Mouse (Mus musculus) hindbrain, embryonic 10.5 days (tissue): ENCODE results near the gene Dusp9. TPM values are rescaled to one million over a fixed set of nuclear protein-coding genes. Genes with fewer than 3 reads are reported as not detected.

ENCODE experiments used
- DNase-seq: peaks from one replicate; pipeline ENCODE4 v3.0.0-alpha.2; 2017; ENCODE audit warnings: low spot score
- H3K27ac ChIP-seq: fragments of 300-500 bp; sonication (generic); 2 replicates; pipeline ENCODE4 v1.5.1; 2016; ENCODE audit warnings: mild to moderate bottlenecking, moderate library complexity
- H3K27me3 ChIP-seq: fragments of 300-500 bp; sonication (generic); 2 replicates; pipeline ENCODE4 v1.6.1; 2016; ENCODE audit warnings: mild to moderate bottlenecking; ENCODE audit not compliant: poor library complexity, insufficient read depth, severe bottlenecking
- H3K36me3 ChIP-seq: fragments of 300-500 bp; sonication (generic); 2 replicates; pipeline ENCODE4 v1.6.1; 2016; ENCODE audit warnings: mild to moderate bottlenecking, moderate library complexity
- H3K4me1 ChIP-seq: fragments of 300-500 bp; sonication (generic); replicated peaks from 2 replicates; pipeline ENCODE4 v1.6.1; 2016; ENCODE audit warnings: mild to moderate bottlenecking
- H3K4me3 ChIP-seq: fragments of 300-500 bp; sonication (generic); 2 replicates; pipeline ENCODE4 v1.5.1; 2016; ENCODE audit warnings: mild to moderate bottlenecking, moderate library complexity
- H3K9me3 ChIP-seq: fragments of 300-500 bp; sonication (generic); 2 replicates; pipeline ENCODE4 v1.6.1; 2016; ENCODE audit warnings: mild to moderate bottlenecking, moderate library complexity
- WGBS: fragments of 180-500 bp; shearing (Covaris S2); methylation state at CpG from one replicate; pipeline ENCODE4 v1.1.7; 2016; 5-methylcytosine and 5-hydroxymethylcytosine counted together
- polyA plus RNA-seq: library from polyadenylated mRNA; unstranded; fragments of >200 nt; fragmentation: Nextera tagmentation; extraction: Ambion mirVana; gene quantifications from 2 replicates; pipeline ENCODE4 v1.2.1, GENCODE M21; 2016

Dusp9 gene
- polyA plus RNA-seq, 1 experiment from 2014 or later, result 32.9 TPM

- 28% methylated on average over 4 of the region's 4 CpGs for WGBS
Measured at GRCm38 (mm10) chrX:73645121-73645520, 5.9 kb downstream of the Dusp9 start.

GRCm38 (mm10) chrX:73650869-73651268 lies 11.7 kb downstream of the Dusp9 start:
- no peaks in the 10 kb centered on the region for H3K4me1 ChIP-seq
- peaks cover 10% of the 10 kb centered on the region for H3K27me3 ChIP-seq
- no peaks in the 10 kb centered on the region for H3K9me3 ChIP-seq
- 79% methylated on average over 3 of the region's 3 CpGs for WGBS
- no peak for DNase-seq
- H3K36me3 ChIP-seq, result no peaks in the 10 kb centered on the region
- H3K4me3 ChIP-seq, result no peak overlapping the region
- no peak overlapping the region for H3K27ac ChIP-seq

More at GRCm38 (mm10) chrX:73645121-73645520, 5.9 kb downstream of the Dusp9 start:
- Histone ChIP-seq H3K9me3 (no peaks in the 10 kb centered on the region), H3K27ac (no peak overlapping the region), H3K4me1 (peaks cover 3% of the 10 kb centered on the region; the same call in 1 of the 2 replicates), H3K27me3 (peaks cover 34% of the 10 kb centered on the region), H3K36me3 (no peaks in the 10 kb centered on the region), H3K4me3 (no peak overlapping the region)
- DNase-seq, result no peak

- Histone ChIP-seq H3K27ac (no peak overlapping the region), H3K4me1 (peaks cover 2% of the 10 kb centered on the region; the same call in 1 of the 2 replicates), H3K9me3 (no peaks in the 10 kb centered on the region), H3K4me3 (no peak overlapping the region), H3K27me3 (peaks cover 14% of the 10 kb centered on the region), H3K36me3 (no peaks in the 10 kb centered on the region)
- 86% methylated on average over 6 of the region's 6 CpGs for WGBS
- DNase-seq, result no peak
Measured at GRCm38 (mm10) chrX:73653392-73653791, 14.2 kb downstream of the Dusp9 start.

GRCm38 (mm10) chrX:73654177-73654576 lies 15.0 kb downstream of the Dusp9 start:
- peak; percentile 70 for DNase-seq
- H3K4me3 ChIP-seq, result no peak overlapping the region
- H3K4me1 ChIP-seq, result peaks cover 10% of the 10 kb centered on the region; the same call in 1 of the 2 replicates
- H3K36me3 ChIP-seq, result no peaks in the 10 kb centered on the region
- no peak overlapping the region for H3K27ac ChIP-seq
- WGBS, result 13% methylated on average over 6 of the region's 6 CpGs
- H3K27me3 ChIP-seq, result peaks cover 17% of the 10 kb centered on the region
- H3K9me3 ChIP-seq, result no peaks in the 10 kb centered on the region

- peak; percentile 26 for DNase-seq
- H3K4me3 ChIP-seq, result no peak overlapping the region
- H3K9me3 ChIP-seq, result 0 out of 2 replicates have a peak, but pooled peaks cover 3% of the 10 kb centered on the region
- WGBS, result 75% methylated on average over 3 of the region's 3 CpGs
- peaks cover 21% of the 10 kb centered on the region; the same call in 1 of the 2 replicates for H3K4me1 ChIP-seq
- H3K36me3 ChIP-seq, result no peaks in the 10 kb centered on the region
- peaks cover 25% of the 10 kb centered on the region for H3K27me3 ChIP-seq
- no peak overlapping the region for H3K27ac ChIP-seq
Measured at GRCm38 (mm10) chrX:73655529-73655928, 16.3 kb downstream of the Dusp9 start.

- Histone ChIP-seq H3K9me3 (0 out of 2 replicates have a peak, but pooled peaks cover 3% of the 10 kb centered on the region), H3K4me3 (no peak overlapping the region), H3K36me3 (no peaks in the 10 kb centered on the region), H3K4me1 (peaks cover 21% of the 10 kb centered on the region; the same call in 1 of the 2 replicates), H3K27ac (no peak overlapping the region), H3K27me3 (peaks cover 29% of the 10 kb centered on the region)
- 50% methylated on average over 7 of the region's 7 CpGs for WGBS
- DNase-seq, result no peak
Measured at GRCm38 (mm10) chrX:73658391-73658790, 19.2 kb downstream of the Dusp9 start.

GRCm38 (mm10) chrX:73658936-73659574 lies 19.8 kb downstream of the Dusp9 start:
- no peak for DNase-seq
- peaks cover 21% of the 10 kb centered on the region; the same call in 1 of the 2 replicates for H3K4me1 ChIP-seq
- H3K4me3 ChIP-seq, result peak overlapping the region; percentile 61
- no peaks in the 10 kb centered on the region for H3K36me3 ChIP-seq
- 63% methylated on average over 13 of the region's 13 CpGs for WGBS
- 0 out of 2 replicates have a peak, but pooled peaks cover 3% of the 10 kb centered on the region for H3K9me3 ChIP-seq
- H3K27me3 ChIP-seq, result peaks cover 24% of the 10 kb centered on the region
- H3K27ac ChIP-seq, result peak overlapping the region; percentile 83; the same call in 1 of the 2 replicates

- Histone ChIP-seq H3K4me3 (peak within 1 kb of the TSS; percentile 61), H3K27ac (peak within 1 kb of the TSS; percentile 83), H3K9me3 (0 out of 2 replicates have a peak, but pooled peaks cover 3% of the 10 kb centered on the region), H3K36me3 (no peaks in the 10 kb centered on the region), H3K4me1 (peaks cover 21% of the 10 kb centered on the region; the same call in 1 of the 2 replicates), H3K27me3 (peaks cover 22% of the 10 kb centered on the region)
- 27% methylated on average over 57 of the region's 57 CpGs for WGBS
- DNase-seq, result peak; percentile 42
Measured at GRCm38 (mm10) chrX:73659575-73660283, 20.5 kb downstream of the Dusp9 start, which contains the start of gene Pnck. Gene Pnck, minus strand, starts transcription at chrX:73660117.

GRCm38 (mm10) chrX:73660284-73660665 lies 21.1 kb downstream of the Dusp9 start:
- no peaks in the 10 kb centered on the region for H3K36me3 ChIP-seq
- no peak for DNase-seq
- 0 out of 2 replicates have a peak, but pooled peaks cover 3% of the 10 kb centered on the region for H3K9me3 ChIP-seq
- peaks cover 21% of the 10 kb centered on the region; the same call in 1 of the 2 replicates for H3K4me1 ChIP-seq
- peak overlapping the region; percentile 61 for H3K4me3 ChIP-seq
- H3K27ac ChIP-seq, result peak overlapping the region; percentile 83
- peaks cover 22% of the 10 kb centered on the region for H3K27me3 ChIP-seq
- 69% methylated on average over 3 of the region's 3 CpGs for WGBS

- Histone ChIP-seq H3K27me3 (peaks cover 19% of the 10 kb centered on the region), H3K4me3 (no peak overlapping the region), H3K9me3 (0 out of 2 replicates have a peak, but pooled peaks cover 3% of the 10 kb centered on the region), H3K36me3 (no peaks in the 10 kb centered on the region), H3K4me1 (peaks cover 21% of the 10 kb centered on the region; the same call in 1 of the 2 replicates), H3K27ac (no peak overlapping the region)
- no peak for DNase-seq
Measured at GRCm38 (mm10) chrX:73663143-73663542, 23.9 kb downstream of the Dusp9 start.

GRCm38 (mm10) chrX:73672031-73672431 lies 32.8 kb downstream of the Dusp9 start:
- 63% methylated on average over 4 of the region's 4 CpGs for WGBS
- Histone ChIP-seq H3K4me3 (no peak overlapping the region), H3K9me3 (no peaks in the 10 kb centered on the region), H3K27ac (no peak overlapping the region), H3K27me3 (peaks cover 12% of the 10 kb centered on the region; the same call in 1 of the 2 replicates), H3K36me3 (peaks cover 13% of the 10 kb centered on the region), H3K4me1 (peaks cover 24% of the 10 kb centered on the region)
- peak; percentile 57 for DNase-seq

GRCm38 (mm10) chrX:73672879-73673618 lies 33.8 kb downstream of the Dusp9 start, which contains the start of gene Slc6a8:
Gene Slc6a8, plus strand, starts transcription at chrX:73673150.
- Histone ChIP-seq H3K4me3 (peak within 1 kb of the TSS; percentile 66), H3K27me3 (peaks cover 12% of the 10 kb centered on the region; the same call in 1 of the 2 replicates), H3K36me3 (peaks cover 23% of the 10 kb centered on the region), H3K4me1 (peaks cover 24% of the 10 kb centered on the region), H3K27ac (peak within 1 kb of the TSS; percentile 89), H3K9me3 (no peaks in the 10 kb centered on the region)
- DNase-seq, result peak; percentile 78
- WGBS, result 19% methylated on average over 65 of the region's 72 CpGs
